Mouse (Mus musculus): ENCODE results near the gene Jtb.

DNA sequence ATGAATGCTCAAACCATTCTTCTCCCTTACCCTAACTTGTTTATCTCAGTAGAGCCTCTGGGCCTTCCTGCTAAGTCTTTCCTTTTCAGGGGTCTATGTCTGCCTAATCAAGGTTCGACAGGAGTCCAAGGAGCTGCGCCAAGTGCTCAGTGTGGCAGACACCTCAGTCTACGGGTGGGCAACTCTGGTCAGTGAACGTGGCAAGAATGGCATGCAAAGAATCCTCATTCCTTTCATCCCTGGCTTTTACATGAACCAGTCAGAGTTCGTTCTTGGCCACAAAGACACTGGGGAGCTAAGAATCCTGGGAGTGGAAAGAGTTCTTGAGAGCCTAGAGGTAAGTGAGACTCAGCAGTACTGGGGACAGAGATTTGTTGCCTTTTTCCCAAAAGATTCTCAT, 27.8 kb upstream of the Jtb start:
- TF ChIP-seq CTCF (IDR thresholded peaks at IDR 0.05): no peak
- no peak for TF ChIP-seq EP300 (IDR thresholded peaks at IDR 0.05)
